Mouse (Mus musculus): ENCODE results near the gene Nr1d1.

- TF ChIP-seq EP300 (IDR thresholded peaks at IDR 0.05; ENCODE audit: low read depth): no peak
- no peak for TF ChIP-seq CTCF (IDR thresholded peaks at IDR 0.05; ENCODE audit: low read depth)
Measured at GRCm38 (mm10) chr11:98743655-98744345, 31.3 kb downstream of the Nr1d1 start.

All from heart, postnatal 0 days (tissue).